Mouse (Mus musculus) intestine, embryonic 16.5 days (tissue): ENCODE results near the gene Myom3. TPM values are rescaled to one million over a fixed set of nuclear protein-coding genes. Genes with fewer than 3 reads are reported as not detected.

Experiments
- ATAC-seq: fragments of 200-750 bp; cut with Nextera tagmentation; 2 replicates; pipeline ENCODE4 v1.8.0; 2017; ENCODE audit warnings: moderate TSS enrichment, moderate library complexity
- H3K27ac ChIP-seq: fragments of 300-500 bp; sonication (generic); 2 replicates; pipeline ENCODE4 v1.5.1; 2014; ENCODE audit warnings: mild to moderate bottlenecking, low read length
- H3K27me3 ChIP-seq: fragments of 300-500 bp; sonication (generic); replicated peaks from 2 replicates; pipeline ENCODE4 v1.6.1; 2014; ENCODE audit warnings: low read length, control low read depth, mixed read lengths; ENCODE audit not compliant: control insufficient read depth, insufficient read depth
- H3K36me3 ChIP-seq: fragments of 300-500 bp; sonication (generic); 2 replicates; pipeline ENCODE4 v1.6.1; 2014; ENCODE audit warnings: low read length, control low read depth; ENCODE audit not compliant: control insufficient read depth, insufficient read depth
- H3K4me1 ChIP-seq: fragments of 300-500 bp; sonication (generic); 2 replicates; pipeline ENCODE4 v1.6.1; 2014; ENCODE audit warnings: low read length, control low read depth, mixed read lengths; ENCODE audit not compliant: control insufficient read depth, insufficient read depth
- H3K4me2 ChIP-seq: fragments of 300-500 bp; sonication (generic); 2 replicates; pipeline ENCODE4 v1.6.1; 2014; ENCODE audit warnings: low read depth, low read length, control low read depth
- H3K4me3 ChIP-seq: fragments of 300-500 bp; sonication (generic); 2 replicates; pipeline ENCODE4 v1.5.1; 2014; ENCODE audit warnings: mild to moderate bottlenecking, low read length
- H3K9ac ChIP-seq: fragments of 300-500 bp; sonication (generic); 2 replicates; pipeline ENCODE4 v1.6.1; 2014; ENCODE audit warnings: low read depth, low read length
- H3K9me3 ChIP-seq: fragments of 300-500 bp; sonication (generic); 2 replicates; pipeline ENCODE4 v1.6.1; 2016; ENCODE audit warnings: low read length, control low read depth; ENCODE audit not compliant: control insufficient read depth
- WGBS: fragments of 180-500 bp; shearing (Covaris S2); extraction: QIAGEN DNeasy Blood & Tissue Kit; methylation state at CpG from one replicate; pipeline ENCODE4 v1.1.7; 2014; 5-methylcytosine and 5-hydroxymethylcytosine counted together
- polyA plus RNA-seq: library from polyadenylated mRNA; unstranded; fragments of >200 nt; fragmentation: Nextera tagmentation; extraction: Ambion mirVana; gene quantifications from 2 replicates; pipeline ENCODE4 v1.2.1, GENCODE M21; 2015

The Myom3 gene
- polyA plus RNA-seq, 1 experiment from 2014 or later = 0.88 TPM

DNA sequence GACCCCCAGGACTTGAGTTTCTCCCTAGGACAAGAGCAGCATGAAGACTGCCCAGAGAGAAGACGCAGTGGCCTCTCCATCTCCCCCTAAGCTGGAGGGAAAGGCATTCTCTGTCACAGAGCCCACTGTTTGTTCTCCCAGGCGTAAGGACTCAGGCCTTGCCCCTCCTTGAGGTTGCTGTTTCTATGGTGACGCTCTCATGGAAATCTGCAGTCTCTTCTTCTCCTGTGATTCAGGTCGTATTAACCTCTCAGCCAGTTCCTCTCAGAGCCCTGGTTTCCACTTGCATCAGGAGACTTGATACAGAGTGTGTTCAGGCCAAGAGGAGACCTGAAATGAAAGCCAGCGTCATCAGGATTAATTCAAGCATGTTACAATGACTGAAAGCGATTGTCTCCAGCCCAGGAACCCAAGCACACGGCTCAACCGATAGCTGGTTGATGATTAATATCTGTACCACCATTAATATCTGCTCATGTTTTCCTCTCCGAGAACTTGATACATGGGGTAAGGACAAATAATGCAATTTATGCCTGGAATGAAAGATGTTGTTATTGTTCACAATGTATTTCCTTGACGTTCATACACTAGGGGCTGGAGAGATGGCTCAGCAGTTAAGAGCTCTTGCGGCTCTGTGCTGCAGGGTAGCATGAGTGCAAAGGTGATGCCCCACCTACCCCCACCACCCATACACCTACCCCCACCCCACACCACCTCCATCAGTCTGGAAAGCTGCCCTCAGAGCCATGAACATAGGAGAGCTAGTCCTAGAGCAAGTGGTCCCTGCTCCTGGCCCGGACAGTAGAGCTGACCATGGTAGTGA, 74.0 kb downstream of the Myom3 start:
- ATAC-seq = no peak
- no peaks in the 10 kb centered on the region for H3K9me3 ChIP-seq
- H3K27ac ChIP-seq = no peak overlapping the region
- WGBS = 47% methylated on average over 12 of the region's 12 CpGs
- H3K27me3 ChIP-seq = no peaks in the 10 kb centered on the region
- no peak overlapping the region for H3K4me3 ChIP-seq
- no peak overlapping the region for H3K4me2 ChIP-seq
- peaks cover 14% of the 10 kb centered on the region; the same call in 1 of the 2 replicates for H3K4me1 ChIP-seq
- no peak overlapping the region for H3K9ac ChIP-seq
- H3K36me3 ChIP-seq = no peaks in the 10 kb centered on the region

DNA sequence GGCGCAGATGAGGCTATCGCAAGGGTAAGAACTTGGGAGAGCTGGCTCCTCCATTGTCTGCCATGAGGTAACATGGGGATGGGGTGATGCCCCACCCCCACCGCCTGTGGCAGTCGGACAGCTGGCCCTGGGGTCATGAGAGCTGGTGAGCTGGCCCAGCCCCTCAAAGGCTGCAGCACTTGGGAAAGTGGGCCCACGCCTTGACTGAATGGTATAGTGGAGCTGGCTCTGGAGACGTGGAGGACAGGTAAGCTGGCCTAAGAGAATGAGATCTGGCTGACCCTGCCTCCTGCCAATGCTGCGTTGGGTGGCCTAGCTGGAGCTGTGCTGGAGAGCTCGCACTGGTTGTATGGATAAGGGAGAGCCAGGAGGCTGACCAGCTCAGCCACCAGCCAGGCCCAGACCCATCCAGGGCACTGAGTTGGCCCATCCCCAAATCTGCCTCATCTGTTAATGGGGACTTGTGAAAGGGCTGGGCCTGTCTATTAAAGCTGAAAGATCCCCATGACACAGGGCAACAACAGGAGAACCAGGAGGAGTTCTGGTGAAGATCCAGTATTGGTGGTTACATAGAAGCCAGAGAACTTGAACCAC, 74.7 kb downstream of the Myom3 start:
- Histone ChIP-seq H3K9me3 (no peaks in the 10 kb centered on the region), H3K27ac (no peak overlapping the region), H3K4me3 (no peak overlapping the region), H3K36me3 (no peaks in the 10 kb centered on the region), H3K4me2 (no peak overlapping the region), H3K9ac (no peak overlapping the region), H3K27me3 (no peaks in the 10 kb centered on the region), H3K4me1 (peaks cover 9% of the 10 kb centered on the region; the same call in 1 of the 2 replicates)
- ATAC-seq = no peak
- WGBS = 83% methylated on average over 8 of the region's 8 CpGs

DNA sequence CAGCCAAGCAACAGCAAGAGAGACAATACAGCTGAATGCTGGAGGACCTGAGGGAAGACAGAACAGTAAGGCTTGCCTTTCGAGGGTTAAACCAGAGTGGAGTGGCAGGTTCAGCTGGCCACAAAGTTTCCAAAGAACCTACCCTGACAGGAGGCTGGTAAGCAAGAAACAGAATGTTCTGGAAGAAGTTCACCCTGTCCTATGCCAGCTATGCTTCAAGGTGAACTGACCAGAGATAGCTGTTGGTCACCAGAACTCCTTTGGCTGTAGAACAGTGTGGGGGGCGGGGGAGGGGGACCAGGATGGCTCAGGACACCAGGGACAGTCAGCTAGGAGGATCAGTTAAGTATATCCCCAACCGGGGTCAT, 79.4 kb downstream of the Myom3 start:
- Histone ChIP-seq H3K9me3 (no peaks in the 10 kb centered on the region), H3K9ac (no peak overlapping the region), H3K4me3 (no peak overlapping the region), H3K27me3 (no peaks in the 10 kb centered on the region), H3K36me3 (no peaks in the 10 kb centered on the region), H3K4me1 (no peaks in the 10 kb centered on the region), H3K4me2 (no peak overlapping the region), H3K27ac (no peak overlapping the region)
- WGBS = 73% methylated on average over 3 of the region's 3 CpGs
- ATAC-seq = no peak

DNA sequence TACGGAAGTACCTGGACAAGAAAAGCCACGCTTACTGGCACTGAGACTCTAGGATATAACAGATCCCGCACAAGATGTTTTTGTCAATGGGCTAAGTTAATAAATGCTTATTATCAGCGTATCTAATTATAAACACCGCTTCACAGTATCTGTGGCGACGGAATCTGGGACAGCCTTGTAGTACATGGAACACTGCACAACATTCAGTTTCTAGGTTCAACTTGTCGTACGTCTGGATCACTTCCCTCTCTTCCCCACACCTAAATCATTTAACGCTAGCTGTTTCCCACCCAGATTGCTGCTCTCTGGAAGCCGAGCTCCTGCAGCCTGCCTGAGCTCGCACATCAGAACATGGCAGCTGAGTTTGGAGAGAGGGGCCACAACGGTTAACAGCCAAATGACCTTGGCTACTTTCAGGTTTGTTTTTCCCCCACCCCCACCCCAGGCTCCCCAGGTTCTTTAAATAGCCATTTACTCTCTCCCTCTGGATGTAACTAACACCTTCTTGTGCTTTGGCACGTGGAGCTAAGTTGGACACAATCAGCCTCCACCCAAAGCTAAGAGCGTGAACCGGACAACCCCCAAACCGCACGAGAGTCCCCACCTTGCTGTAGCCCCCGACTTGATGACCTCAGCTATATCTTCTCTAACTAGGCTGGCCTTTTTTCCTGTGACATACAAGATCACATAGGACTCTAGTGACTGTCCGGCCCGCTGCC, 79.9 kb downstream of the Myom3 start:
- H3K27ac ChIP-seq = no peak overlapping the region
- H3K27me3 ChIP-seq = no peaks in the 10 kb centered on the region
- no peak overlapping the region for H3K4me2 ChIP-seq
- no peaks in the 10 kb centered on the region for H3K4me1 ChIP-seq
- H3K4me3 ChIP-seq = no peak overlapping the region
- H3K9ac ChIP-seq = no peak overlapping the region
- no peaks in the 10 kb centered on the region for H3K9me3 ChIP-seq
- no peak for ATAC-seq
- H3K36me3 ChIP-seq = no peaks in the 10 kb centered on the region
- WGBS = 68% methylated on average over 21 of the region's 21 CpGs

DNA sequence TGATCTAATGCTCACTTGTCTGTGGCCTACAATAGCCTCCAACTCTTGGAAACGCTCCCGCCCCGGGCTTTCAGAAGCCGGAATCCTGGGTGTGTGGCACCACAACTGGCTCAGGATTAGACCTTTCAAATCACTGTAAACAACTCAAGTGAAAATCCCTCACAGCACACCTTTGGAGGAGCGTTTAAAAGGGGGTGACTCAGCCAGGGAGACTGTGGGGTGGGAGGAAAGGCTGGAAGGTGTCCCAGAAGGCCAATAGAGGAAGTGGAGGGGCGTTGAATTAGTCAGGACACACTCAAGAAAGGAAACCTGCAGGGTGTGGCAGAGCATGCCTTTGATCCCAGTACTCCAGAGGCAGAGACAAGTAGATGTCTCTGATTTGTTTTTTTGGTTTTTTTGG, 84.9 kb downstream of the Myom3 start:
- 0 out of 2 replicates have a peak, but pooled peaks cover 4% of the 10 kb centered on the region for H3K9me3 ChIP-seq
- 78% methylated on average over 6 of the region's 6 CpGs for WGBS
- H3K27ac ChIP-seq = no peak overlapping the region
- no peak overlapping the region for H3K9ac ChIP-seq
- no peak overlapping the region for H3K4me3 ChIP-seq
- ATAC-seq = no peak
- no peaks in the 10 kb centered on the region for H3K36me3 ChIP-seq
- no peaks in the 10 kb centered on the region for H3K27me3 ChIP-seq
- H3K4me2 ChIP-seq = no peak overlapping the region
- H3K4me1 ChIP-seq = no peaks in the 10 kb centered on the region

DNA sequence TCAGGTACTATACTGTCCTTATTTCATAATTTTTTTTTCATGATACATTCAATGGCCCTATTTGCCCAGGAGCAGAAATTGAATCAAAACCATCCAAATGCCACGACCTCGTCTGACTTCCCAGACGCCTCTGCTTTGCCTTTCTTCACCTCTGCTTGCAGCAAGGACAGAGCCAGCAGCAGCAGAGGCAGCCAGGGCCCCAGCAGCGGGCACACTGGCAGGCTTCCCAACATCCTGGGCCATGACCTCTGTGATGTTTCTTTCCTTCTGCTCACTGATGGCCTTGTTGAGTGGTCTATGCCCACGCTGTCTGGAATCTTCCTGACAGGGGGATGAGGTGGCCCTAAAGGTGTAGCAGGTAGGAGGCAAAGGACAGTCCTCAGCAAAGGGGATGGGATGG, 88.1 kb downstream of the Myom3 start:
- no peak overlapping the region for H3K4me3 ChIP-seq
- no peak for ATAC-seq
- H3K27ac ChIP-seq = no peak overlapping the region
- no peaks in the 10 kb centered on the region for H3K36me3 ChIP-seq
- 0 out of 2 replicates have a peak, but pooled peaks cover 4% of the 10 kb centered on the region for H3K9me3 ChIP-seq
- H3K4me1 ChIP-seq = 0 out of 2 replicates have a peak, but pooled peaks cover 3% of the 10 kb centered on the region
- 62% methylated on average over 5 of the region's 5 CpGs for WGBS
- no peak overlapping the region for H3K4me2 ChIP-seq
- no peak overlapping the region; the same call in 1 of the 2 replicates for H3K9ac ChIP-seq
- no peaks in the 10 kb centered on the region for H3K27me3 ChIP-seq

DNA sequence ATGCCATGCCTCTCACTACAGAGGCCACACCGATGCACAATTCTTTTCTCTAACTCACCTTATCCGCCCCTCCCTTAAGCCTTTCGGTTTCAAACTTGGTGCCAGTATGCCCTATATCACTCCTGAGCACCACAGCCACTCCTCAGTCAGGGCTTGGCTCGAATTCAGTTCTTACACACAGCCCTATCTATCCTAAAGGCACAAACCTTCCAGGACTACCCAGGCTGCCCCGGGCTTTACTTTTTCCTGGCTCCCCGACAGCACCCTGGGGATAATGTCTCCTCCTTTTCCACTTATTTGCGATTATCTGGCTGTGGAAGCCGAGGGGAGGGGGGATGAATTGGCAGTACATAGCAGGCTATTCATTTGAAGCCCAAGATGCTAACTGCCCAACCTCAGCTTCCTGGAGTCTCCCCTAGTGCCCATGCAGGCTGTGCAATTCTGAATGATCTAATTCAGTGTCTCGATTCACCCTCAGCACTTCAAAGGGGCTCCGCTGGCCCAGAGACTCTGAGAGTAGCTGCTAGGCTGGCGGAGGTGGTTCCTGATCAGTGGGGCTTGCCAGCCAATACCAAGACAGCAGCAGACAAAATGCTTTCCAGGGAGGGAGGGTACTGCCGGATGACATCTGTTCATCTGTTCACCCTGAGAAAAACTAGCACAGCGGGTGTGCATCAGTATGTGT, 91.0 kb downstream of the Myom3 start:
- H3K36me3 ChIP-seq = no peaks in the 10 kb centered on the region
- H3K27me3 ChIP-seq = no peaks in the 10 kb centered on the region
- H3K9ac ChIP-seq = no peak overlapping the region
- 42% methylated on average over 13 of the region's 13 CpGs for WGBS
- H3K27ac ChIP-seq = no peak overlapping the region
- no peaks in the 10 kb centered on the region for H3K9me3 ChIP-seq
- peaks cover 11% of the 10 kb centered on the region; the same call in 1 of the 2 replicates for H3K4me1 ChIP-seq
- ATAC-seq = no peak
- H3K4me2 ChIP-seq = no peak overlapping the region
- H3K4me3 ChIP-seq = no peak overlapping the region

DNA sequence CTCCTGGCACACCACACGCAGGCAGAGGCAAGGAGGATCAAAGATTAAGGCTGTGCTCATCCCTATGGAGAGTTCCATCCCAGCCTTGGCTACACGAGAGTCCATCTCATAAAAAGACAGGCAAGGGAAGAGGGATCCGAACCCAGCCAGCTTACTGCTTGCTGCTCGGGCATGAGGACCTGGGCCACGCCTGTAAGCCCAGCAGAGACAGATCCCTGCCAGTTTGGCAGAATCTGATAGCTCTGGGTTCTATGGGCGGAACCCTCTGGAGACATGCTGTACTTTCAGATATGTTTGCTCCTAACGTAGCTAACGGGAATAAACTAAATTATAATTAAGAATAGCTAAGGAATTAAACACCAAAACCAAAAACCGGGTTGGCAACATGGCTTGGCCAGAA, 92.4 kb downstream of the Myom3 start:
- ATAC-seq = no peak
- Histone ChIP-seq H3K4me3 (no peak overlapping the region), H3K36me3 (no peaks in the 10 kb centered on the region), H3K4me2 (no peak overlapping the region), H3K4me1 (peaks cover 11% of the 10 kb centered on the region; the same call in 1 of the 2 replicates), H3K27me3 (no peaks in the 10 kb centered on the region), H3K9me3 (no peaks in the 10 kb centered on the region), H3K9ac (no peak overlapping the region), H3K27ac (no peak overlapping the region)
- 89% methylated on average over 9 of the region's 9 CpGs for WGBS

DNA sequence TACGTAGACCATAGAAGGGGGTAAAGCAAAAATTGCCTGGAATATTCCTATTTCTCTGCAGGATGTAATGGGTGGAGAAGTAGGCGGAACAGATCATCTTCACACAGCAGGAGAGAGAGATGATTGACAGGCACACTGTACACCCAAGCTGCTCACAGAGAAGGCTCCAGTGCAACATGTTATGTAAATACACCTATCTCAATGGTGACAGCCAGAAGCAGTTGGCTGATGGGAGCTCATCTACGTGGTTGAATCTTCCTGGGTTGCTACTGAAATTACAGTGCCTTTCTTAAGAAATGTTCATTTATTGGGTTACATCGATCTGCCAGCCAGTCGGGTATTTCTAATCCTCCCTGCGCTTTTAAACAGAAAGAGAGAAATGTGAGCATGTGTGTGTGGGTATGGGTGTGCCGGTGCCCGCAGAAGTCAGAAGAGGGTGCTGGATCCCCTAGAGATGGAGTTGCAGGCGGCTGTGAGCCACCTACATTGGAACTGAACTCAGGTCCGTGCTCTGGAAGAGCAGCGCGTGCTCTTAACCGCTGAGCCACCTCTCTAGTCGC, 94.6 kb downstream of the Myom3 start:
- no peaks in the 10 kb centered on the region for H3K9me3 ChIP-seq
- H3K4me1 ChIP-seq = peaks cover 22% of the 10 kb centered on the region
- H3K27ac ChIP-seq = no peak overlapping the region
- no peaks in the 10 kb centered on the region for H3K27me3 ChIP-seq
- H3K4me2 ChIP-seq = no peak overlapping the region
- H3K9ac ChIP-seq = no peak overlapping the region
- WGBS = 90% methylated on average over 14 of the region's 14 CpGs
- no peaks in the 10 kb centered on the region for H3K36me3 ChIP-seq
- no peak for ATAC-seq
- no peak overlapping the region for H3K4me3 ChIP-seq
